Mouse (Mus musculus): Measurements from ENCODE around the gene Clic3.

- TF ChIP-seq CHD2 (IDR thresholded peaks at IDR 0.05; ENCODE audit: low read depth, low read length) (no peak), MAFK (IDR thresholded peaks at IDR 0.05; ENCODE audit: insufficient read depth, low read depth, low read length) (no peak), HCFC1 (IDR thresholded peaks at IDR 0.05; ENCODE audit: borderline replicate concordance, insufficient read depth, low read length) (no peak), ZNF384 (IDR thresholded peaks at IDR 0.05; ENCODE audit: low read depth, low read length) (no peak)
Measured at GRCm38 (mm10) chr2:25463630-25464029, 7.0 kb downstream of the Clic3 start.

Data from ES-E14 (cell line).